Mouse (Mus musculus) spleen, adult 2 months (tissue): ENCODE results near the gene Maob. TPM values are rescaled to one million over a fixed set of nuclear protein-coding genes. Genes with fewer than 3 reads are reported as not detected.

ENCODE experiments used
- DNase-seq, 2 experiments: peaks; one replicate each; pipeline versions ENCODE4 v3.0.0 to v3.0.0-alpha.2; 2012 to 2021; ENCODE audit warnings: low spot score in 2 of 2, low read depth in 1 of 2
- H3K27ac ChIP-seq: fragments of 200-500 bp; 2 replicates; pipeline ENCODE4 v1.5.1; 2012; ENCODE audit warnings: low read length, inconsistent platforms; ENCODE audit not compliant: insufficient read depth
- H3K27me3 ChIP-seq: fragments of 200-500 bp; 2 replicates; pipeline ENCODE4 v1.6.1; 2012; ENCODE audit warnings: mild to moderate bottlenecking, moderate library complexity, low read length, inconsistent platforms; ENCODE audit not compliant: control insufficient read depth, insufficient read depth
- H3K36me3 ChIP-seq: fragments of 200-500 bp; 2 replicates; pipeline ENCODE4 v1.6.1; 2012; ENCODE audit warnings: mild to moderate bottlenecking, low read length, inconsistent platforms; ENCODE audit not compliant: control insufficient read depth, insufficient read depth
- H3K4me1 ChIP-seq: fragments of 200-500 bp; 2 replicates; pipeline ENCODE4 v1.6.1; 2011; ENCODE audit warnings: inconsistent platforms; ENCODE audit not compliant: control insufficient read depth, insufficient read depth, insufficient read length
- H3K4me3 ChIP-seq: fragments of 200-500 bp; 2 replicates; pipeline ENCODE4 v1.5.1; 2011; ENCODE audit warnings: mild to moderate bottlenecking, inconsistent platforms; ENCODE audit not compliant: insufficient read depth, insufficient read length; ENCODE audit errors: extremely low read depth
- CTCF ChIP-seq: fragments of 200-500 bp; IDR thresholded peaks from 2 replicates; pipeline ENCODE4 v1.5.1; 2011; ENCODE audit warnings: mild to moderate bottlenecking, inconsistent platforms; ENCODE audit not compliant: insufficient read depth, insufficient read length, insufficient replicate concordance; ENCODE audit errors: extremely low read depth
- POLR2A ChIP-seq: fragments of 200-500 bp; IDR thresholded peaks from 2 replicates; pipeline ENCODE4 v1.6.1; 2011; ENCODE audit warnings: low read depth, low read length, inconsistent platforms
- WGBS: fragments of 180-500 bp; shearing (Covaris S2); methylation state at CpG from one replicate; pipeline ENCODE4 v1.1.7; 2018; 5-methylcytosine and 5-hydroxymethylcytosine counted together
- polyA plus RNA-seq: library from polyadenylated mRNA; depleted of rRNA; stranded (reverse); fragments of >200 nt; gene quantifications from 2 replicates; pipeline ENCODE4 v1.2.3, GENCODE M21; 2012

The Maob gene
- polyA plus RNA-seq, 1 experiment: 0.16 TPM

DNA sequence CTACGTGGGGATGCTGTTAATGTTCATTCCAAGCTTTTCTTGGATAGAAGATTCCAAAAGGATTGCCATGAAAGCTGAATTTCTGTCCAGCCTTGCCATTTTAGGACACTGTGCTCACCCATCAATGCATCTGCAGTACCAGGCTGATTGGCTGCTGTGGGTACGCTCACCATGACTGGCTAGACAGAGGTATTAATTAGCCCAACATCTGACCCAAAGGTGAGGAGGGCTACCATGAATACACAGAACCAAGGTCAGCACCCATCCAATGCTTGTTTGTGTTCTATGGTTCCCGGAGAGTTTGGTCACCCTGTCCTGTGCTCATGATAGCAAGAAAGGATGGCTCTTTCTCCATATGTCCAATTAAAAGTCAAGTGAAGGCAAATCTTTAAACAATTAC, 1.2 kb downstream of the Maob start:
- Histone ChIP-seq H3K27me3 (no peaks in the 10 kb centered on the region), H3K36me3 (no peaks in the 10 kb centered on the region), H3K4me3 (no peak overlapping the region), H3K27ac (no peak overlapping the region), H3K4me1 (no peaks in the 10 kb centered on the region)
- TF ChIP-seq CTCF: no peak
- TF ChIP-seq POLR2A: no peak
- 81% methylated on average over 3 of the region's 3 CpGs for WGBS
- no peak for DNase-seq

DNA sequence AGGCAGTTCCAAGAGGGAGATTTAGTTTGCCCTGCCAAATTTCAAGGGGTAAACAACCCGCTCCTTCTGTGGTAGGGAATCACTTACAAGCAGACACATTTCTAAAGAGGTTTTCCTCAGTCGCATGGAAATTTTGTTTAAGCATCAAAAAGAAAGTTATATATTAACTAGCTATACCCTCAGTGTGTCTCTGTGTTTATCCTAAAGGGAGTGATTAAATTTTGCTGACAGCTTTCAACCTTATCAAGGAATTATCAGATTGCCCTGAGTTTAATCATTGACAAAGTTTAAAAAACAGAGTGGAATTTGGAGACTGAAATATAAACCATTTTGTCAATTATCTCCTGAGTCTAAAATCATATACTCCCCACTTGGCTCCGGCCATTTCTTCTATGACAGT, 5.1 kb downstream of the Maob start:
- no peaks in the 10 kb centered on the region for H3K36me3 ChIP-seq
- H3K4me3 ChIP-seq: no peak overlapping the region
- no peak for TF ChIP-seq POLR2A
- no peak for TF ChIP-seq CTCF
- no peaks in the 10 kb centered on the region for H3K4me1 ChIP-seq
- DNase-seq: no peak
- H3K27me3 ChIP-seq: no peaks in the 10 kb centered on the region
- H3K27ac ChIP-seq: no peak overlapping the region
- 76% methylated on average over 3 of the region's 3 CpGs for WGBS

DNA sequence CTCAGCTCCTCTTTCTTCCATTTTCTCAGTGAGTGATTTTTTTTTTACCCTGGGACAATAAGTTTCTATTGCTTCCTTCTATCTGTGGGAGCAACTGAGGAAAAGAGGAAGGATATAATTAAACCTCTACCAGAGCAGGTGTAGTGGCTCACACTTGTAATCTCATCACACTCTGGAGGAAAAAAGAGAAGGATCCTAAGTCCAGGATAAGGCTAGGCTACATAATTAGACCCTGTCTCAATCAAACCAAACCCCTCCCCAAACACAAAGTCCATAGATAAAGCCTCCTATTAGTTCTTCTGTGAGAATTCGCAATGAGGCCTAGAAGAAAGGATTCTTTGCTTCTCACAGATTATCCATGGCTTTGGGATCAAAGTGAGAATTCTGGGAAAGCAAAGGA, 49.7 kb downstream of the Maob start:
- DNase-seq: no peak
- no peak for TF ChIP-seq POLR2A
- no peak for TF ChIP-seq CTCF
- Histone ChIP-seq H3K36me3 (no peaks in the 10 kb centered on the region), H3K27me3 (no peaks in the 10 kb centered on the region), H3K27ac (no peak overlapping the region), H3K4me3 (no peak overlapping the region), H3K4me1 (no peaks in the 10 kb centered on the region)
- WGBS: 64% methylated on average over 1 of the region's 1 CpGs

DNA sequence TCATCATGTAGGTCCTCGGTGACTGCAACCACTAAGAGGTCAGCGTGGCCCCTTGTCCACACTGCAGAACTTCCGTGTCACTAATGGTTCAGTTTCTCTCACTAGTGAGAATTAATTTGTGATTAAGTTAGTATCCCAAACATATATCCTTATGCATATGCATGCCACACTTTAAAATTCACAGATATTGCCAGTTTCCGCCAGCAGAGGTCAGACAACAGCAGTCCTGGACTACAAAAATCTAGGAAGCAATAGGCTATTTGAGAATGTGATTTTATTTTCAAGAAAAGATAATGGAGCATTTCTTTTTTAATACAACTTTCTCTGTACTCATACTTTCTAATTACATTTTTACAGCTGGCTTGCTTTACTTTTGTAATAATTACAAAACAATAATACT, 51.0 kb downstream of the Maob start:
- 75% methylated on average over 4 of the region's 4 CpGs for WGBS
- TF ChIP-seq CTCF: no peak
- TF ChIP-seq POLR2A: no peak
- Histone ChIP-seq H3K36me3 (no peaks in the 10 kb centered on the region), H3K4me3 (no peak overlapping the region), H3K4me1 (no peaks in the 10 kb centered on the region), H3K27me3 (no peaks in the 10 kb centered on the region), H3K27ac (no peak overlapping the region)
- no peak for DNase-seq

DNA sequence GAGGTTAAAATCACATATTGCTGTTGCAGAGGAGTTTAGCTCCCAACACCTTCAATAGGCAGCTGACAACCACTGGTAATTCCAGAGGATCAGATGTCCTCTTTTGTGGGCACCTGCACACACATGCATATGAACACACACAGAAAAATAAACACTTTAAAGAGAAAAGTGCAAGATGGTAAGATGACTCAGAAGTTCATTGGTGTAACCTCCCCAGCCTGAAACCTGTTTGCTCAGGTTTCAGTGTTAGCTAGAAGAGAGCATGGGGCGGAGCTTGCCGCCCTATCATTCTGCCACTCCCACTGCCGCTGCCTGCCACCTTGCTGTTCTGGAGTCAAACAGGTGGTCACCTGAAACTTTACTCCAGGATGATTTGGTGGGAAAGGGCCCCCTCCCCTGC, 55.7 kb downstream of the Maob start:
- no peak for DNase-seq
- Histone ChIP-seq H3K36me3 (no peaks in the 10 kb centered on the region), H3K27ac (no peak overlapping the region), H3K4me3 (no peak overlapping the region), H3K4me1 (no peaks in the 10 kb centered on the region), H3K27me3 (no peaks in the 10 kb centered on the region)
- WGBS: 76% methylated on average over 3 of the region's 3 CpGs
- TF ChIP-seq CTCF (no peak), POLR2A (no peak)

DNA sequence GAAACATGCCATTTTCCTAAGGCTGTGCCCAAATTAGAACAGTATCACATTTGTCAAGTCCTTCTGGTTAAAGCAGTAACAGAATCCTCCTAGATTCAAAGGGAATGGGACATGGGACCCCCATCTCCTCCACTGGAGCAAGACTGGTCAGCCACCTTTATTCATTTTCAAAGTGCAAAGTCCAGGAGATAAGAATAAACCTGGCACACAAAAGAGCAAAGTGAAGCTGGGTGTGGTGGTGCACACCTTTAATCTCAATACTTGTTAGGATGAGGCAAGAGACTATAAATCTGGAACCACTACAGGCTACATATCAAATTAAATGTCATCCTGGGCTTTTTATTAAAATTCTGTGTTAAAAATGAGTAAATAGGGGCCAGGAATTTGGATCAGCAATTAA, 62.4 kb downstream of the Maob start:
- no peak for DNase-seq
- Histone ChIP-seq H3K4me1 (no peaks in the 10 kb centered on the region), H3K4me3 (no peak overlapping the region), H3K36me3 (no peaks in the 10 kb centered on the region), H3K27me3 (no peaks in the 10 kb centered on the region), H3K27ac (no peak overlapping the region)
- TF ChIP-seq POLR2A: no peak
- TF ChIP-seq CTCF: no peak

DNA sequence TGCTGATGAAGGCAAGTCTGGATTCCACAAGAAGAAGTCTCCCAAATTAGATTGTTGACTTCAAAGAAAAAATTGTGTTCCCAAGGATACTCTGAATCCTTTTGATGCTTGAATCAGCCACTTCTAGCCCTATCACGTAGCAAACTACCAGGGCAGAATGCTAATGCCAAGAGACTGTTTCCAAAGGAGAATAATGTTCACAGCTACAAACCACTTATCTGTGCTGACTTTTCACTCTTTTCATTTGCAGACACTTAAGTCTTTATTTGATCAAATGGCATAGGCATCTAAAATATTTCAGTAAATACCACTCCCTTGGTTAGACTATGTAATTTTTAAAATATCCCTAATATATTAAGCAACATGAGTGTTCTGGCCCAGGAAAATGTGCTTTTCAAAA, 68.2 kb downstream of the Maob start:
- TF ChIP-seq POLR2A: no peak
- no peak for TF ChIP-seq CTCF
- WGBS: 61% methylated on average over 1 of the region's 1 CpGs
- H3K4me3 ChIP-seq: no peak overlapping the region
- DNase-seq: no peak
- no peaks in the 10 kb centered on the region for H3K27me3 ChIP-seq
- H3K4me1 ChIP-seq: no peaks in the 10 kb centered on the region
- H3K27ac ChIP-seq: no peak overlapping the region
- no peaks in the 10 kb centered on the region for H3K36me3 ChIP-seq
